Mouse (Mus musculus): ENCODE data around the gene Ctsa. TPM values are rescaled to one million over a fixed set of nuclear protein-coding genes. Genes with fewer than 3 reads are reported as not detected.
"Not testable (repeated sequence)": the region's sequence is repeated elsewhere in the genome, so short reads cannot be mapped to it uniquely, and the experiment has no call there.

Gene Ctsa
- polyA plus RNA-seq, 1 experiment = not detected

GRCm38 (mm10) chr2:164857101-164857821 is 24.6 kb downstream of the Ctsa start, which contains the start of gene Pltp:
Pltp (minus strand) TSS chr2:164857711.
- whole genome bisulfite sequencing = under 1% methylated on average over 47 of the region's 47 CpGs

GRCm38 (mm10) chr2:164857842-164858553 is 25.3 kb downstream of the Ctsa start:
- Histone ChIP-seq H3K4me3 (ENCODE audit: insufficient read depth, low read depth, low read length) (peak overlapping the region; percentile 52), H3K27ac (ENCODE audit: insufficient read depth, low read depth, low read length) (no peak overlapping the region), H3K4me1 (ENCODE audit: control insufficient read depth, insufficient read depth, low read length) (peaks cover 25% of the 10 kb centered on the region)
- 17% methylated on average over 19 of the region's 19 CpGs for WGBS
- no peak for TF ChIP-seq POLR2A (IDR thresholded peaks at IDR 0.05; ENCODE audit: insufficient read depth, low read depth, low read length)
- TF ChIP-seq CTCF (IDR thresholded peaks at IDR 0.05; ENCODE audit: insufficient read depth, low read depth, low read length) = no peak

More at GRCm38 (mm10) chr2:164857101-164857821, 24.6 kb downstream of the Ctsa start, which contains the start of gene Pltp:
- peaks cover 23% of the 10 kb centered on the region for H3K4me1 ChIP-seq (ENCODE audit: control insufficient read depth, insufficient read depth, low read length)
- no peak within 1 kb of the TSS for H3K27ac ChIP-seq (ENCODE audit: insufficient read depth, low read depth, low read length)
- TF ChIP-seq POLR2A (IDR thresholded peaks at IDR 0.05; ENCODE audit: insufficient read depth, low read depth, low read length) = no peak
- no peak for TF ChIP-seq CTCF (IDR thresholded peaks at IDR 0.05; ENCODE audit: insufficient read depth, low read depth, low read length)
- peak within 1 kb of the TSS; percentile 52 for H3K4me3 ChIP-seq (ENCODE audit: insufficient read depth, low read depth, low read length)

GRCm38 (mm10) chr2:164859155-164859554 is 26.5 kb downstream of the Ctsa start:
- Histone ChIP-seq H3K4me1 (ENCODE audit: control insufficient read depth, insufficient read depth, low read length) (peaks cover 25% of the 10 kb centered on the region), H3K27ac (ENCODE audit: insufficient read depth, low read depth, low read length) (no peak overlapping the region), H3K4me3 (ENCODE audit: insufficient read depth, low read depth, low read length) (no peak overlapping the region)
- TF ChIP-seq POLR2A (IDR thresholded peaks at IDR 0.05; ENCODE audit: insufficient read depth, low read depth, low read length) (no peak), CTCF (IDR thresholded peaks at IDR 0.05; ENCODE audit: insufficient read depth, low read depth, low read length) (no peak)
- 81% methylated on average over 2 of the region's 2 CpGs for WGBS

- WGBS = 75% methylated on average over 9 of the region's 9 CpGs
- no peak overlapping the region for H3K4me3 ChIP-seq (ENCODE audit: insufficient read depth, low read depth, low read length)
Measured at GRCm38 (mm10) chr2:164859640-164860432, 27.2 kb downstream of the Ctsa start.

GRCm38 (mm10) chr2:164861094-164861493 is 28.4 kb downstream of the Ctsa start:
- H3K4me3 ChIP-seq (ENCODE audit: insufficient read depth, low read depth, low read length) = no peak overlapping the region
- 70% methylated on average over 4 of the region's 4 CpGs for whole genome bisulfite sequencing
- TF ChIP-seq POLR2A (IDR thresholded peaks at IDR 0.05; ENCODE audit: insufficient read depth, low read depth, low read length) (no peak), CTCF (IDR thresholded peaks at IDR 0.05; ENCODE audit: insufficient read depth, low read depth, low read length) (no peak)
- peaks cover 25% of the 10 kb centered on the region for H3K4me1 ChIP-seq (ENCODE audit: control insufficient read depth, insufficient read depth, low read length)
- H3K27ac ChIP-seq (ENCODE audit: insufficient read depth, low read depth, low read length) = no peak overlapping the region

More at GRCm38 (mm10) chr2:164859640-164860432, 27.2 kb downstream of the Ctsa start:
- Histone ChIP-seq H3K4me1 (ENCODE audit: control insufficient read depth, insufficient read depth, low read length) (peaks cover 25% of the 10 kb centered on the region), H3K27ac (ENCODE audit: insufficient read depth, low read depth, low read length) (no peak overlapping the region)
- TF ChIP-seq CTCF (IDR thresholded peaks at IDR 0.05; ENCODE audit: insufficient read depth, low read depth, low read length) (no peak), POLR2A (IDR thresholded peaks at IDR 0.05; ENCODE audit: insufficient read depth, low read depth, low read length) (no peak)

GRCm38 (mm10) chr2:164862179-164862861 is 29.6 kb downstream of the Ctsa start:
- Histone ChIP-seq H3K4me3 (ENCODE audit: insufficient read depth, low read depth, low read length) (no peak overlapping the region), H3K27ac (ENCODE audit: insufficient read depth, low read depth, low read length) (no peak overlapping the region), H3K4me1 (ENCODE audit: control insufficient read depth, insufficient read depth, low read length) (peaks cover 12% of the 10 kb centered on the region)
- 36% methylated on average over 9 of the region's 9 CpGs for WGBS
- TF ChIP-seq POLR2A (IDR thresholded peaks at IDR 0.05; ENCODE audit: insufficient read depth, low read depth, low read length) (no peak), CTCF (IDR thresholded peaks at IDR 0.05; ENCODE audit: insufficient read depth, low read depth, low read length) (no peak)

- not testable (repeated sequence) for H3K27ac ChIP-seq (ENCODE audit: insufficient read depth, low read depth, low read length); H3K4me1 ChIP-seq (ENCODE audit: control insufficient read depth, insufficient read depth, low read length); H3K4me3 ChIP-seq (ENCODE audit: insufficient read depth, low read depth, low read length)
- 93% methylated on average over 8 of the region's 9 CpGs for WGBS
Measured at GRCm38 (mm10) chr2:164863411-164863810, 30.7 kb downstream of the Ctsa start.

- H3K4me1 ChIP-seq (ENCODE audit: control insufficient read depth, insufficient read depth, low read length) = peaks cover 4% of the 10 kb centered on the region; the same call in 1 of the 2 replicates
- 73% methylated on average over 4 of the region's 4 CpGs for WGBS
- TF ChIP-seq POLR2A (IDR thresholded peaks at IDR 0.05; ENCODE audit: insufficient read depth, low read depth, low read length) = no peak
- TF ChIP-seq CTCF (IDR thresholded peaks at IDR 0.05; ENCODE audit: insufficient read depth, low read depth, low read length) = no peak
- no peak overlapping the region for H3K27ac ChIP-seq (ENCODE audit: insufficient read depth, low read depth, low read length)
- no peak overlapping the region for H3K4me3 ChIP-seq (ENCODE audit: insufficient read depth, low read depth, low read length)
Measured at GRCm38 (mm10) chr2:164864593-164864992, 31.9 kb downstream of the Ctsa start.

All from olfactory bulb, adult 2 months (tissue).